Mouse (Mus musculus) ES-E14 (cell line): ENCODE data around the gene Lap3. TPM values are rescaled to one million over a fixed set of nuclear protein-coding genes. Genes with fewer than 3 reads are reported as not detected.

Source experiments
- DNase-seq: peaks from one replicate; pipeline ENCODE4 v3.0.0-alpha.2; 2013; ENCODE audit warnings: low read depth, low spot score
- H3K27ac ChIP-seq: 2 replicates; pipeline ENCODE4 v1.5.1; 2012; ENCODE audit warnings: low read depth, mild to moderate bottlenecking, low read length, moderate library complexity, mixed read lengths; ENCODE audit not compliant: poor library complexity, insufficient read depth, severe bottlenecking
- H3K36me3 ChIP-seq: 2 replicates; pipeline ENCODE4 v1.6.1; 2012; ENCODE audit warnings: mild to moderate bottlenecking, low read length, moderate library complexity, mixed read lengths; ENCODE audit not compliant: control insufficient read depth, poor library complexity, insufficient read depth, severe bottlenecking
- H3K4me1 ChIP-seq, 2 experiments: fragments of 150-350 bp in 1 of 2; sonication (generic) in 1 of 2; 2 replicates each; pipeline ENCODE4 v1.6.1; 2012; ENCODE audit warnings: low read length in 2 of 2, mild to moderate bottlenecking in 1 of 2, mixed read lengths in 1 of 2; ENCODE audit not compliant: control insufficient read depth in 2 of 2, insufficient read depth in 2 of 2, poor library complexity in 1 of 2
- H3K4me3 ChIP-seq, 2 experiments: fragments of 150-350 bp in 1 of 2; sonication (generic) in 1 of 2; 2 replicates each; pipeline ENCODE4 v1.5.1; 2012; ENCODE audit warnings: low read length in 2 of 2, low read depth in 1 of 2, mild to moderate bottlenecking in 1 of 2, mixed read lengths in 1 of 2; ENCODE audit not compliant: insufficient read depth in 1 of 2, poor library complexity in 1 of 2, severe bottlenecking in 1 of 2
- H3K9ac ChIP-seq: 2 replicates; pipeline ENCODE4 v1.6.1; 2012; ENCODE audit warnings: low read depth, mild to moderate bottlenecking, low read length, mixed read lengths; ENCODE audit not compliant: poor library complexity, insufficient read depth, severe bottlenecking
- H3K9me3 ChIP-seq: fragments of 150-350 bp; sonication (generic); 2 replicates; pipeline ENCODE4 v1.6.1; 2012; ENCODE audit warnings: low read depth, mild to moderate bottlenecking, low read length; ENCODE audit not compliant: control insufficient read depth, insufficient read depth
- CHD2 ChIP-seq: IDR thresholded peaks from 2 replicates; pipeline ENCODE4 v1.6.1; 2014; ENCODE audit warnings: mild to moderate bottlenecking, low read depth, low read length, inconsistent platforms
- HCFC1 ChIP-seq: IDR thresholded peaks from 2 replicates; pipeline ENCODE4 v1.6.1; 2012; ENCODE audit warnings: low read length, inconsistent platforms, borderline replicate concordance; ENCODE audit not compliant: insufficient read depth
- MAFK ChIP-seq: IDR thresholded peaks from 2 replicates; pipeline ENCODE4 v1.6.1; 2014; ENCODE audit warnings: mild to moderate bottlenecking, low read depth, low read length, inconsistent platforms; ENCODE audit not compliant: insufficient read depth
- ZC3H11A ChIP-seq: IDR thresholded peaks from 2 replicates; pipeline ENCODE4 v1.6.1; 2012; ENCODE audit warnings: low read depth, mild to moderate bottlenecking, inconsistent platforms, low read length, borderline replicate concordance
- ZNF384 ChIP-seq: IDR thresholded peaks from 2 replicates; pipeline ENCODE4 v1.6.1; 2012; ENCODE audit warnings: low read depth, low read length, inconsistent platforms
- in situ Hi-C, 2 experiments: fragments of 600-800 bp; cut with MboI; formaldehyde crosslinking; loops; one replicate each; pipeline ENCODE4 v1.15.1; 2025; ENCODE audit warnings: low sequenced_read_pairs in 2 of 2, inconsistent platforms in 1 of 2; ENCODE audit not compliant: unreplicated experiment in 2 of 2
- total RNA-seq: library from RNA; depleted of rRNA; stranded (reverse); fragments of 300-350 nt; gene quantifications from 2 replicates; pipeline ENCODE4 v1.2.3, GENCODE M21; 2012

The Lap3 gene
- total RNA-seq, 1 experiment = 178 TPM

DNA sequence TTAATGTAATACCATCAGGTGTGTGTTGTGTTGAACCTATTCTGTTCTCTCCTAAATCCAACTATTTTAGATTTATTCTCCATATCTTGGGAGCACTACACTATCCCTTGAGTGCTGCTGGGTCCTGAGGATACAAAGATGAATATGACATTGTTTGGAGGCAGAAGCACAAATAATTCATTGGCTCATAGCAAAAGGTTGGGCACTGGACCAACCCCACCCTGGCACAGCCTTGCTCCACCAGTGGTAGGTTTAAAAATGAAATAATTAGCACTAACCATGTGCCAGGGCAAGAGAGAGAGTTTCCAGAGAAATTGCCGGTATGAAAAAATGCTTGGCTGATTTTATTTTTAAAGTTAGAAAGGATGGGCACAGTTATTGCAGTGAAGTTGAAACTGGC lies 19.7 kb upstream of the Lap3 start:
- DNase-seq = no peak
- Histone ChIP-seq H3K27ac (no peak overlapping the region), H3K9me3 (no peaks in the 10 kb centered on the region), H3K9ac (no peak overlapping the region), H3K36me3 (no peaks in the 10 kb centered on the region), H3K4me1 (no peaks in the 10 kb centered on the region), H3K4me3 (no peak overlapping the region)
- no peak for TF ChIP-seq CHD2
- TF ChIP-seq ZNF384 = no peak
- TF ChIP-seq MAFK = no peak
- TF ChIP-seq ZC3H11A = no peak
- no peak for TF ChIP-seq HCFC1
- in situ Hi-C loops = loop anchor here in 1 of 2 experiments (10.0 to 25.0 kb wide), 2 partner anchors 191 to 864 kb away; partner anchors contain the start of gene Ncapg

DNA sequence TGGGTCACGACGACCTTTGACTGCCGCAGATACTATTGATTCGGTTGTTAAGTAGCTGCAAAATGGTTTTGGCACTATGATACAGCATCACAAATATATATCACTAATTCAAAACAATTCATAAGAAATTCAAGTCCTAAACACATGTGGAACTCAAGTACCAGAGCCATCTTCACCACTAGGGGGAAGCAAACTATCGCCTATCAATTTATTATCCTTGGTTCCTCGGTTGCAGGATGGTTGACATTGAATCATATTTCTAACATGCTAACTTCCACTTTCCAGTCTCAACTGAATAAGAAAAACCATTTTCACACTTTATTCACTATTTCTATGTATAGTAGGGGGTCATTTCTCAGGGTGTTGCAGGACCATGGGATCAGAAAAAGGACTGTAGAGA lies 19.0 kb upstream of the Lap3 start:
- in situ Hi-C loops = loop anchor here in 1 of 2 experiments (10.0 to 25.0 kb wide), 2 partner anchors 191 to 863 kb away; partner anchors contain the start of gene Ncapg
- Histone ChIP-seq H3K9ac (no peak overlapping the region), H3K4me1 (no peaks in the 10 kb centered on the region), H3K36me3 (no peaks in the 10 kb centered on the region), H3K9me3 (no peaks in the 10 kb centered on the region), H3K27ac (no peak overlapping the region), H3K4me3 (no peak overlapping the region)
- TF ChIP-seq CHD2 = no peak
- TF ChIP-seq ZNF384 = no peak
- no peak for TF ChIP-seq HCFC1
- TF ChIP-seq ZC3H11A = peak; percentile 73; the same call in 1 of the 2 replicates
- peak; percentile 55 for DNase-seq

DNA sequence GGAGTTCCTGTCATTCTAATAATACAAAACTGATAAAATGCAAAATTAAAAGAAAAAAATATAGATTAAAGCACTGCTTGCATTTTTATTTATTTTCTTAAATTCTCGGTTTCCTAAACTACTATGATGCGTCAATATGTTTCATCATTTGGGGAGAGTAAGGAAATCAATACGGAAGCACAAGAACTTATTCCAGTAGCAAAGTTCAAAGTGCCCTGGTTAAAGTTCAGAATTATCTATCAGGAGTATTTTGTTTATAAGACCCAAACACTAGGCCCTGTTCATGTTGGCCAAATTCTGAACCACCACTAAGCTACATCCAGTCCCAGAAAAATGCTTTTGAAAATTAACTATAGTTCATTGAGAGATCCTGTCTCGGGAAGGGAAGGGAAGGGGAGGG lies 18.4 kb upstream of the Lap3 start:
- no peaks in the 10 kb centered on the region for H3K36me3 ChIP-seq
- TF ChIP-seq CHD2 (no peak), ZC3H11A (no peak), HCFC1 (no peak), ZNF384 (no peak), MAFK (no peak)
- no peak overlapping the region for H3K4me3 ChIP-seq
- H3K27ac ChIP-seq = no peak overlapping the region
- no peak for DNase-seq
- no peak overlapping the region for H3K9ac ChIP-seq
- in situ Hi-C loops = loop anchor here in 1 of 2 experiments (10.0 to 25.0 kb wide), 2 partner anchors 190 to 863 kb away; partner anchors contain the start of gene Ncapg
- no peaks in the 10 kb centered on the region for H3K9me3 ChIP-seq
- no peaks in the 10 kb centered on the region for H3K4me1 ChIP-seq

DNA sequence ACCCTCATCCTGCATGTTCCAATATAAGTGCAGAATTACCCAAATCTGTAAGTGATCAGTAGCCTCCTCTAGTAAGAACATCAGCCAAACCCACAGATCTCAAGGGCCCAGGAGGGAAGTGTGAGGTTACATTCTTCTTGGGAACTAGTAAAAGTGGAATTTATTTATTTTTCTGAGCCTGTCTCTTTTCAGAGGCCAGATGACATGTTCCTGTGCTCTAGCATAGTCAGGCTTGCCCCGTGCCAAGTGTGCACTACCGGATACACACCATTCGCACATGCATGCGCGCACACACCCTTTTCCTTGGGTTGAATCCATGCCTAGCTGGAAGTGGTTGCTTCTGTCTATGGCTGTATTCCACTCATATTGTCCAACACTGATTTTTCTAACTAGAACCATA lies 17.4 kb upstream of the Lap3 start:
- in situ Hi-C loops = loop anchor here in 1 of 2 experiments (10.0 kb wide), 1 partner anchor 189 kb away; the partner anchor contains the start of gene Ncapg
- Histone ChIP-seq H3K36me3 (no peaks in the 10 kb centered on the region), H3K4me1 (no peaks in the 10 kb centered on the region), H3K9me3 (no peaks in the 10 kb centered on the region), H3K9ac (no peak overlapping the region), H3K27ac (no peak overlapping the region), H3K4me3 (no peak overlapping the region)
- no peak for DNase-seq
- TF ChIP-seq ZC3H11A (no peak), CHD2 (no peak), HCFC1 (no peak), ZNF384 (no peak), MAFK (no peak)

DNA sequence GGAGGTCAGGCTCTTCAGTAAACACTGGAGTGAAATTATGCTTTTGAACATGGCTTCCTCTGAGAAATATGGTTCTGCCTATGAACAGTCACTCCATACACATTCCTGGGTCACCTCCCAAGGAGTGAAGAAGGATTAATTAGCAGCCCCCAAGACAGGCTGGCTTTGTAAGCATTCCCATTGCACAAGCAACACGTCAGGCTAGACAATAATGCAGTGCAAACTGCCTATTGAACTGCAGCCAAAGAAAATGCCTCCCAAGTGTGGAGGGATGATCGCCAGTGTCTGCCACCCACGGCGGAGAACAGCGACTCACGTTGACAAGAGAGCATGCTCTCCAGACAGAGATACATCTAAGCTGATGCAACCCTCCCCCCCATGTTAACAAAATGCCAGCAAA lies 16.9 kb upstream of the Lap3 start:
- in situ Hi-C loops = loop anchor here in 1 of 2 experiments (10.0 kb wide), 1 partner anchor 189 kb away; the partner anchor contains the start of gene Ncapg
- no peaks in the 10 kb centered on the region for H3K36me3 ChIP-seq
- no peaks in the 10 kb centered on the region for H3K9me3 ChIP-seq
- H3K27ac ChIP-seq = no peak overlapping the region
- no peaks in the 10 kb centered on the region for H3K4me1 ChIP-seq
- no peak overlapping the region for H3K9ac ChIP-seq
- no peak overlapping the region for H3K4me3 ChIP-seq
- no peak for TF ChIP-seq ZNF384
- no peak for TF ChIP-seq ZC3H11A
- no peak for TF ChIP-seq MAFK
- TF ChIP-seq CHD2 = no peak
- TF ChIP-seq HCFC1 = no peak
- DNase-seq = no peak
